Mouse (Mus musculus) CH12.LX (cell line): ENCODE data around the gene Cpne8. TPM values are rescaled to one million over a fixed set of nuclear protein-coding genes. Genes with fewer than 3 reads are reported as not detected.

Experiments used
- DNase-seq: peaks from one replicate; pipeline ENCODE4 v3.0.0-alpha.2; 2013; ENCODE audit errors: extremely low read depth
- H3K27ac ChIP-seq: 2 replicates; pipeline ENCODE4 v1.5.1; 2012; ENCODE audit warnings: low read depth, mild to moderate bottlenecking, control low read depth, moderate library complexity; ENCODE audit not compliant: insufficient read depth
- H3K27me3 ChIP-seq: replicated peaks from 2 replicates; pipeline ENCODE3; 2012; ENCODE audit warnings: inconsistent platforms
- H3K36me3 ChIP-seq, 2 experiments: replicated peaks in 1 of 2; 2 replicates each; pipeline versions ENCODE3 to v1.6.1; 2012; ENCODE audit warnings: inconsistent platforms in 1 of 2, low read length in 1 of 2, mild to moderate bottlenecking in 1 of 2, mixed read lengths in 1 of 2, moderate library complexity in 1 of 2; ENCODE audit not compliant: control insufficient read depth in 1 of 2, insufficient read depth in 1 of 2
- H3K4me1 ChIP-seq, 2 experiments: 2 replicates each; pipeline ENCODE4 v1.6.1; 2012; ENCODE audit warnings: inconsistent platforms in 1 of 2, moderate library complexity in 1 of 2; ENCODE audit not compliant: insufficient read depth in 2 of 2, control insufficient read depth in 1 of 2
- H3K4me2 ChIP-seq: 2 replicates; pipeline ENCODE4 v1.6.1; 2012; ENCODE audit warnings: low read depth, mild to moderate bottlenecking, control low read depth; ENCODE audit not compliant: poor library complexity, insufficient read depth, severe bottlenecking
- H3K4me3 ChIP-seq, 3 experiments: fragments of 150-350 bp in 1 of 3; sonication (generic) in 1 of 3; replicated peaks in 1 of 3; 2 replicates each; pipeline versions ENCODE3 to v1.5.1; 2011 to 2012; ENCODE audit warnings: low read depth in 2 of 3, low read length in 2 of 3, mild to moderate bottlenecking in 2 of 3, moderate library complexity in 2 of 3, control low read depth in 1 of 3, improper control_type of control experiment in 1 of 3, inconsistent platforms in 1 of 3, mixed read lengths in 1 of 3; ENCODE audit not compliant: poor library complexity in 1 of 3
- H3K79me2 ChIP-seq: replicated peaks from 2 replicates; pipeline ENCODE4 v1.6.1; 2012; ENCODE audit warnings: mild to moderate bottlenecking, moderate library complexity; ENCODE audit not compliant: control insufficient read depth, poor library complexity, insufficient read depth, severe bottlenecking; ENCODE audit errors: extremely low read depth
- H3K9ac ChIP-seq: 2 replicates; pipeline ENCODE4 v1.6.1; 2012; ENCODE audit warnings: low read depth, mild to moderate bottlenecking, control low read depth, moderate library complexity; ENCODE audit not compliant: insufficient read depth
- H3K9me3 ChIP-seq: replicated peaks from 2 replicates; pipeline ENCODE3; 2012; ENCODE audit warnings: low read length, inconsistent platforms, mixed read lengths
- CHD1 ChIP-seq: IDR thresholded peaks from 2 replicates; pipeline ENCODE4 v1.6.1; 2012; ENCODE audit warnings: low read depth, low read length, improper control_type of control experiment, inconsistent platforms
- CTCF ChIP-seq, 2 experiments: IDR thresholded peaks in 1 of 2; conservative IDR thresholded peaks in 1 of 2; 2 replicates each; pipeline ENCODE4 v1.5.1; 2011 to 2012; ENCODE audit warnings: low read depth in 2 of 2, low read length in 2 of 2, improper control_type of control experiment in 1 of 2, inconsistent platforms in 1 of 2, mild to moderate bottlenecking in 1 of 2, moderate library complexity in 1 of 2
- E2F4 ChIP-seq: IDR thresholded peaks from 2 replicates; pipeline ENCODE4 v1.6.1; 2011; ENCODE audit warnings: low read depth, low read length, improper control_type of control experiment; ENCODE audit not compliant: insufficient replicate concordance
- EP300 ChIP-seq: IDR thresholded peaks from 2 replicates; pipeline ENCODE4 v1.6.1; 2011; ENCODE audit warnings: low read length, improper control_type of control experiment
- ETS1 ChIP-seq: conservative IDR thresholded peaks from 2 replicates; pipeline ENCODE4 v1.6.1; 2012; ENCODE audit warnings: low read depth, mild to moderate bottlenecking, inconsistent platforms, low read length, improper control_type of control experiment, moderate library complexity
- GABPA ChIP-seq: IDR thresholded peaks from 2 replicates; pipeline ENCODE4 v1.6.1; 2012; ENCODE audit warnings: low read depth, low read length, improper control_type of control experiment, inconsistent platforms; ENCODE audit not compliant: insufficient replicate concordance
- IRF4 ChIP-seq: IDR thresholded peaks from 2 replicates; pipeline ENCODE4 v1.6.1; 2014; ENCODE audit warnings: low read depth, mild to moderate bottlenecking, inconsistent platforms, low read length, improper control_type of control experiment
- JUND ChIP-seq: conservative IDR thresholded peaks from 2 replicates; pipeline ENCODE4 v1.6.1; 2011; ENCODE audit warnings: low read depth, low read length, improper control_type of control experiment
- KAT2A ChIP-seq: IDR thresholded peaks from 2 replicates; pipeline ENCODE4 v1.6.1; 2012; ENCODE audit warnings: low read length, improper control_type of control experiment, inconsistent platforms; ENCODE audit not compliant: insufficient replicate concordance
- MAFK ChIP-seq: IDR thresholded peaks from 2 replicates; pipeline ENCODE4 v1.6.1; 2011; ENCODE audit warnings: low read length, improper control_type of control experiment; ENCODE audit not compliant: insufficient replicate concordance
- MAX ChIP-seq: IDR thresholded peaks from 2 replicates; pipeline ENCODE4 v1.6.1; 2011; ENCODE audit warnings: low read length, improper control_type of control experiment
- MAZ ChIP-seq: IDR thresholded peaks from 2 replicates; pipeline ENCODE4 v1.6.1; 2012; ENCODE audit warnings: low read depth, mild to moderate bottlenecking, inconsistent platforms, low read length, improper control_type of control experiment, moderate library complexity
- MXI1 ChIP-seq: IDR thresholded peaks from 2 replicates; pipeline ENCODE4 v1.6.1; 2011; ENCODE audit warnings: mild to moderate bottlenecking, low read depth, low read length, improper control_type of control experiment
- MYC ChIP-seq: IDR thresholded peaks from 2 replicates; pipeline ENCODE4 v1.6.1; 2011; ENCODE audit warnings: low read depth, mild to moderate bottlenecking, improper control_type of control experiment, low read length
- NELFE ChIP-seq: IDR thresholded peaks from 2 replicates; pipeline ENCODE4 v1.6.1; 2011; ENCODE audit warnings: low read depth, low read length, improper control_type of control experiment
- PAX5 ChIP-seq: IDR thresholded peaks from 2 replicates; pipeline ENCODE4 v1.6.1; 2012; ENCODE audit warnings: low read length, inconsistent platforms, mixed read lengths
- POLR2A ChIP-seq: IDR thresholded peaks from 2 replicates; pipeline ENCODE4 v1.6.1; 2011; ENCODE audit warnings: low read depth, mild to moderate bottlenecking, improper control_type of control experiment, low read length
- POLR2AphosphoS2 ChIP-seq: IDR thresholded peaks from 2 replicates; pipeline ENCODE4 v1.6.1; 2011; ENCODE audit warnings: low read depth, low read length, improper control_type of control experiment
- RCOR1 ChIP-seq: conservative IDR thresholded peaks from 2 replicates; pipeline ENCODE4 v1.6.1; 2012; ENCODE audit warnings: low read depth, mild to moderate bottlenecking, inconsistent platforms, low read length, improper control_type of control experiment
- SIN3A ChIP-seq: IDR thresholded peaks from 2 replicates; pipeline ENCODE4 v1.6.1; 2012; ENCODE audit warnings: low read length, improper control_type of control experiment, inconsistent platforms
- SMC3 ChIP-seq: IDR thresholded peaks from 2 replicates; pipeline ENCODE4 v1.6.1; 2011; ENCODE audit warnings: low read depth, low read length, improper control_type of control experiment
- TCF12 ChIP-seq: IDR thresholded peaks from 2 replicates; pipeline ENCODE4 v1.6.1; 2014; ENCODE audit warnings: low read depth, mild to moderate bottlenecking, inconsistent platforms, low read length, improper control_type of control experiment
- UBTF ChIP-seq: IDR thresholded peaks from 2 replicates; pipeline ENCODE4 v1.6.1; 2012; ENCODE audit warnings: low read depth, mild to moderate bottlenecking, inconsistent platforms, low read length, improper control_type of control experiment, moderate library complexity
- USF1 ChIP-seq: IDR thresholded peaks from 2 replicates; pipeline ENCODE4 v1.6.1; 2014; ENCODE audit warnings: low read depth, mild to moderate bottlenecking, inconsistent platforms, low read length, improper control_type of control experiment
- USF2 ChIP-seq: conservative IDR thresholded peaks from 2 replicates; pipeline ENCODE4 v1.6.1; 2011; ENCODE audit warnings: low read depth, low read length, improper control_type of control experiment
- ZC3H11A ChIP-seq: IDR thresholded peaks from 2 replicates; pipeline ENCODE4 v1.6.1; 2012; ENCODE audit warnings: low read depth, mild to moderate bottlenecking, inconsistent platforms, low read length, improper control_type of control experiment
- ZKSCAN1 ChIP-seq: IDR thresholded peaks from 2 replicates; pipeline ENCODE4 v1.6.1; 2012; ENCODE audit warnings: low read depth, inconsistent platforms, low read length, improper control_type of control experiment, borderline replicate concordance
- dilution Hi-C: fragments of 300-500 bp; cut with MboI; formaldehyde crosslinking; loops from 2 replicates; pipeline ENCODE4 v1.14.3; 2020; ENCODE audit warnings: low sequenced_read_pairs; ENCODE audit not compliant: extremely low pct_unique_long_range_greater_than_20kb, extremely low pct_ligation_motif_present
- in situ Hi-C: fragments of 300-500 bp; cut with MboI; formaldehyde crosslinking; loops from 3 replicates; pipeline ENCODE4 v1.14.3; 2019; ENCODE audit warnings: low sequenced_read_pairs, low pct_ligation_motif_present, low pct_unique_long_range_greater_than_20kb, mixed read lengths
- polyA plus RNA-seq: library from polyadenylated mRNA; unstranded; fragments of >175 nt; gene quantifications from 2 replicates; pipeline ENCODE4 v1.2.1, GENCODE M21; 2012; ENCODE audit warnings: low read depth; ENCODE audit not compliant: insufficient read length
- total RNA-seq, 2 experiments: library from RNA; depleted of rRNA; stranded (reverse); fragments of 300-350 nt in 1 of 2; fragments of >200 nt in 1 of 2; gene quantifications; 2 replicates each; pipeline ENCODE4 v1.2.3; 2012 to 2014

The Cpne8 gene
- total and polyA plus RNA-seq, 3 experiments = 0.66 to 7.1 (median 1.2) TPM

DNA sequence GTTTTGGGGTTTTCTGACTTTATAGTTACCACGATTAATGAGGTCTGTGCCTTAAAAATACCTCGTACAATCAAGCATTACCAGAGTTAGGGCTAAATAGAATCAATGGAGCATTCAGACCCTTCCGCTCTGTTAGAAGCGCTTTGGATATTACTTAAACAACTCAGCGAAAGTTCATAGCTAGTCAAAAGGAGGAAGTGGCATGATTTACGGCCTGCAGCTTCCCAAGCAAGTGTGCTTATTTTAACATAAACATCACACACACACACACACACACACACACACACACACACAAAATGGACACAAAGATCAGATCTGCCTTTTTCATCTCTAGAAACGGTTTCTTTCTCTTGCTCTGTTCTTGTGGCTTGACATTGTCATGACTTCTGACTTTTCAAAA is 9.7 kb downstream of the Cpne8 start:
- DNase-seq = no peak
- TF ChIP-seq ZC3H11A (no peak), USF1 (no peak), MXI1 (no peak), ZKSCAN1 (no peak), SIN3A (no peak), POLR2AphosphoS2 (no peak), NELFE (no peak), TCF12 (no peak), PAX5 (no peak), USF2 (no peak), E2F4 (no peak), MAFK (no peak), MAX (no peak), SMC3 (no peak), RCOR1 (no peak), MAZ (no peak), POLR2A (no peak)
- Histone ChIP-seq H3K27ac (no peak overlapping the region), H3K27me3 (no peaks in the 10 kb centered on the region), H3K36me3 (no peaks in the 10 kb centered on the region), H3K4me1 (no peaks in the 10 kb centered on the region), H3K4me2 (no peak overlapping the region), H3K79me2 (no peaks in the 10 kb centered on the region), H3K4me3 (no peak overlapping the region), H3K9me3 (peaks cover 58% of the 10 kb centered on the region), H3K9ac (no peak overlapping the region)
- in situ Hi-C loops (no loop called here), dilution Hi-C loops (no loop called here)

DNA sequence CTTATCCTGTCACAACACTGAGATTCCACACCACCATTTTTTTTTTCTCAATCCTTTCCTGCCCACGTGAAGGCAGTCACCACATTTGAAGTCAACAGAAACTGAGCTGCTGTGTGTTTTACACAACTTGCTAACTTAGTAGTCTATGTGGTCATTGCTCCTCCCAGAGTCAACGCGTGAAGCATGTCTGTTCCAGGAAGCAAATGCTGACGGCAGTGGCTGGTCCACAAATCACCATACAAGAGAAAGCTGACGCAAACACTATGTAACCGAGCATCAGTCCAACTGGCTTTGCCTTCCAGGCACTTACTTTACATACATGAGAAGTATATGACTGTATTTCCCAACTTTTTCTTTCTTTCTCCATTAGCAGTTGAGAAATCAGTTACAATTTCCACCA is 12.3 kb downstream of the Cpne8 start:
- H3K27ac ChIP-seq = no peak overlapping the region
- in situ Hi-C loops (no loop called here), dilution Hi-C loops (no loop called here)
- no peak overlapping the region for H3K4me3 ChIP-seq
- no peak for DNase-seq
- TF ChIP-seq NELFE = no peak
- TF ChIP-seq CHD1 = no peak
- no peak for TF ChIP-seq ETS1
- no peak for TF ChIP-seq UBTF
- TF ChIP-seq CTCF (conservative IDR thresholded peaks at IDR 0.05 in 1 of 2, IDR thresholded peaks at IDR 0.05 in 1 of 2; ENCODE audit: low read depth in 2 of 2, low read length in 2 of 2) = no peak
- no peak for TF ChIP-seq IRF4
- TF ChIP-seq POLR2AphosphoS2 = no peak
- TF ChIP-seq GABPA = no peak
- no peak for TF ChIP-seq JUND
- TF ChIP-seq ZC3H11A = no peak
- TF ChIP-seq USF1 = no peak
- TF ChIP-seq MXI1 = no peak
- no peak for TF ChIP-seq SIN3A
- TF ChIP-seq EP300 = no peak
- TF ChIP-seq MYC = no peak
- TF ChIP-seq MAFK = no peak
- no peak for TF ChIP-seq KAT2A
- H3K4me1 ChIP-seq = no peaks in the 10 kb centered on the region
- H3K79me2 ChIP-seq = no peaks in the 10 kb centered on the region
- H3K27me3 ChIP-seq = no peaks in the 10 kb centered on the region
- H3K4me2 ChIP-seq = no peak overlapping the region
- no peak overlapping the region for H3K9ac ChIP-seq
- no peaks in the 10 kb centered on the region for H3K36me3 ChIP-seq
- peaks cover 65% of the 10 kb centered on the region for H3K9me3 ChIP-seq
